Mouse (Mus musculus): ENCODE results near the gene Pla2g2f.

DNA sequence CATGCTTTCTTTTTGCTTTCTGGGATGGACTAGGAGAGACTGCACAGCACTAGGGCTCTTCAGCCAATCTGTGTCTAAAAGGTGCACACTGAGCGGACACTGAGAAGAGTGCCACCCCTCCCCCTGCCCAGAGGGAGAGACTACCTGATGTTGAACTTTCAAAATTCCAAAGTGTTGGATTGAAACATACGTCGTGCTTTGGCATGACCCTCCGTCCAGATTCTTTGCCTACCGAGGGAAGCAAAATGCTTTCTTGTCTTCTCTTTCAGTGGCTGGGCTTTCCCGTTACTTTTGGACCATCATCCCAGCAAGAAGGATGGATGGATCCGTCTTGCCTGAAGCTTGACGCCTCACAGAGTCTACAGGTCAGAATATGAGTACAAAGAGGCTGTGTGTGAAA, 56.3 kb downstream of the Pla2g2f start:
- no peak for TF ChIP-seq CTCF (conservative IDR thresholded peaks at IDR 0.05; ENCODE audit: insufficient read depth, insufficient read length, low read depth, low read length)
- no peak for TF ChIP-seq POLR2A (IDR thresholded peaks at IDR 0.05; ENCODE audit: low read depth, low read length)

All from kidney, adult 2 months (tissue).